Mouse (Mus musculus): ENCODE measurements at regions not wholly inside any gene's neighbourhood (a gene's known extent, or its start where the extent isn't known, plus 50 kb on each side); places are given as distances from the start of the nearest gene placed in this dataset.

GRCm38 (mm10) chr17:81941317-81941716, 203.1 kb upstream of the Slc8a1 start:
- DNase-seq (ENCODE audit: low spot score in 2 of 2): peak; percentile 3 to 8

DNA sequence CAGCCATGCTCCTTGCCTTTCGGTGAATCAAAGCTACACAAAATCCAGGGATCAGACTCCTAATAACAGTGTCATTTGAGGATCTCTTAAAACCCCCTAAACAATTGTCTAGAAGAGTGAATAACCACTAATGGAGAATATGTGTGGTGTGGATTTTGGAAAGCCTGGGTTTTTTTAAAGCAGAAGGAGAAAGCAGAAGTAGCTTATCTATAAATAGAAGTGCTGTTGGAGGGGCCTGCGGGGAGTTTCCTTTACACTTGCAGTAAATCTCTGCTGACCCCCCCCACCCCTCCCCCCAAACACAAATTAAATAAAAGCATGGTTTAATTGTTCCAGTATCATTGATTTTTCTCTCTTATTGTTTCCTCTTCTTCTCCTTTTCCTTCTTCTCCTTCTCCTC, 192.6 kb upstream of the Slc8a1 start:
- no peak for DNase-seq (ENCODE audit: low spot score in 2 of 2)

DNA sequence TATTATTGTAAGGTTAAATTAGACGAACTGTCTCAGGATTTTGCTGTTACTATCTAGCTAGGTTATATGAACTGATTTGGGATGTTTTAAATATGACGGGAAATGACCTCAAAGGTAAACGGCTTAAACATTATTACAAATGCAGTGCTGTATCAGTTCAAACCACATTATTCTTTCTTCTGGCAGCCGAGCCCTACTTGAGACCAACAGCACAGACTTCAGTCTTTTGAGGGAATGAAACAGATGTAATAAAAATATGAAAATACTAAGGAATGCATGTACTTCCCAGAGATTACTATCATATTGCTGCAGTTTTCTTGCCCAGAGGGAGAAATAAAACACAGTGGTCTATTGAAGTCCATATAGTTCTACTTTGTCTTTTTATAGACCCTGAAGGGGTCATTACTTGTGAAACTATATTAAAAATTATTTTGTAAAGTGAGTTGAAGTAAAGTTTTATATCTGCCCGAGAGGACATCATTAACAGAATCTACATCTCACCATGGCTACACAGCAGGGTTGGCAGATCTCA, 168.4 kb upstream of the Slc8a1 start:
- no peak for DNase-seq (ENCODE audit: low spot score in 2 of 2)

DNA sequence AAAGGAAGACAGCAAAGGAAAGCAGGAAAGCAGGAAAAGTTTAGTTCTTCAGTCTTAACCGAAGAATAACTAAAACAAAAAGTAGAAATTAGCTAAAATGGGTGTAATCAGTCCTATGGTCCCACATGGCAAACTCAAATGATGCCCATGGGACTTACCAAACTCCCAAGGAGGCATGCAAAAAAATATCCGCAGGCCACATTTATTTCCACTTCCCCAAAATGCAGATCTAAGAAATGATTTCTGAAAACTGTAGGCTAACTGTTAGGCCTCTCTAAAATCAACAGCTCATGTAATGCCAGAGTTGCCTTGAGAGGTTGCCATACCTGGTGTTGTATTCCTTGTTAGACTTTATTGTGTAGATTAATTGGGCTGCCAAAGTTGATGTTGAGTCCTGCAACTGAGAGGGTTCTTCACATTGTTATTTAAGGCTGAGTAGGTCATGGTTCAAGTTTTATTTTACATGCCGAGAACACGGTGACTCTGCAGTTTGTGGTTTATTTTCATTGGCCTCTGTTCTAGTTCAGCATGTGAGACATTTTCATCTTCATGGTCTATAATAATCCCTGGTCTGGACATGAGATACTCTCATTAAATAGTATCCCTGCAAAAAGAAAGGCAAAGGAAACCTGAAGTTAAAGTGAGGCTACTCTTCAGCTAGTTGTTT, 164.0 kb upstream of the Slc8a1 start:
- DNase-seq (ENCODE audit: low spot score in 2 of 2): no peak

GRCm38 (mm10) chr17:81898984-81899383, 160.8 kb upstream of the Slc8a1 start:
- no peak for DNase-seq (ENCODE audit: low spot score in 2 of 2)

GRCm38 (mm10) chr17:81878136-81878535, 140.0 kb upstream of the Slc8a1 start:
- peak; percentile 9 to 20 for DNase-seq (ENCODE audit: low spot score in 2 of 2)

GRCm38 (mm10) chr17:81866683-81867082, 128.5 kb upstream of the Slc8a1 start:
- no peak for DNase-seq (ENCODE audit: low spot score in 2 of 2)

DNA sequence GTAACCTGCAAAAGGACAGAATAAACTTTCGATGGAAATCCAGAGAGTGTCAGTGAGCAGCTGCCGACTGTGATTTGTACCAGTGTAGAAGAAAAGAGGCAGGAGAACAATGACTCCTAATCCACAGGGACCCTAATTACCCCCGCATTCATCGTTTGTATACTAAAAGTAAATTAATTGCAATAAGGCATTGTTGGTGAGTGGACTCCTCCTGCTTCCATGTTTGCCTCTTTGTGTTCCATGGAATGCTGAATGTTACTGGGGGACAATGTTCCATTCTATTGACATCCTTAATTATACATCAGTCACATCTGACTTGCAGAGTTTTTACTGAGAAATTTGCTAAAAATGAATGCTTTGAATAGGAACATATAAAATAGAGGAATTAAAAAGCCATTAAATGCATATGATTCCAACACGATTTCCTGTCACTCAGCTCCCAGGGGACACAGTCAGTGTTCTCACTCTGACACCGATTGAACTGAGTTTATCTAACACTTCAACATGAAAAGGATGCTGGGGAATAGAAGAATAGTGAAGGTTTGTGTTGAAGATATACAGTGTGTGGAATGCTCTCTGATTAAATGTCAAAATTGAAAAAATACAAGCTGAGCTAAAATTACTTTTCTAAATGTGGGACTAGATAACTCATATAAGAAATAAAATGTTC, 111.3 kb upstream of the Slc8a1 start:
- DNase-seq (ENCODE audit: low spot score in 2 of 2): no peak

DNA sequence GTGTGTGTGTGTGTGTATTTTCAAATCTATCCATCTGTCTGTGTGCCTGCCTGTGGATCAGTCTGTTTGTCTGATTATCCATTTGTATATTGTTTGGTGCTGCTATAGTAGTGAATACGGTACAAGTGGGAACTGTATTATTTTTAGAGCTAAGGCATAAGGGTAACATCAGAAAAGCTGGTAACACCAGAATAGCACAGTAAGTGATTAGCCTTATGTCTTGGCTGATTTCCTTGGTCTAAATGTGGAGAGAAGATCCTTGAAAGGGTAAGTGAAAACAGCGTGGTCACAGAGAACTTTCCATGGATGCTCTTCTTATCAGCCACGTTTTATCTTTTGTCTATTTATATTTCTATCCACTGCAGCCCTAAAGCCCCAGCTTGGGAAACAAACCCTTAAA, 105.6 kb upstream of the Slc8a1 start:
- DNase-seq (ENCODE audit: low spot score in 2 of 2): no peak

- DNase-seq (ENCODE audit: low spot score in 2 of 2): no peak
Observed at GRCm38 (mm10) chr17:81797827-81798376, 59.7 kb upstream of the Slc8a1 start.

GRCm38 (mm10) chr17:81788781-81789180, 50.6 kb upstream of the Slc8a1 start:
- no peak for DNase-seq (ENCODE audit: low spot score in 2 of 2)
